Mouse (Mus musculus): ENCODE measurements around the gene Itprip. TPM values are rescaled to one million over a fixed set of nuclear protein-coding genes. Genes with fewer than 3 reads are reported as not detected.

Itprip gene
- total RNA-seq, 2 experiments from 2014 or later: 0.94 to 1.2 TPM

- intact Hi-C loops (cut with DNase I): no loop called here
- no peak for DNase-seq (ENCODE audit: low spot score in 2 of 2)
Observed at GRCm38 (mm10) chr19:47918455-47919101, 521 bp downstream of the Itprip start.

- DNase-seq (ENCODE audit: low spot score in 2 of 2): no peak
- intact Hi-C loops (cut with DNase I): no loop called here
Observed at GRCm38 (mm10) chr19:47918016-47918415, 1.1 kb downstream of the Itprip start.

GRCm38 (mm10) chr19:47917396-47917795 is 1.7 kb downstream of the Itprip start:
- no peak for DNase-seq (ENCODE audit: low spot score in 2 of 2)
- intact Hi-C loops (cut with DNase I): no loop called here

GRCm38 (mm10) chr19:47915251-47915650 is 3.8 kb downstream of the Itprip start:
- intact Hi-C loops (cut with DNase I): no loop called here

GRCm38 (mm10) chr19:47914191-47914590 is 4.9 kb downstream of the Itprip start:
- intact Hi-C loops (cut with DNase I): no loop called here
- no peak for DNase-seq (ENCODE audit: low spot score in 2 of 2)

More at GRCm38 (mm10) chr19:47915251-47915650, 3.8 kb downstream of the Itprip start:
- DNase-seq (ENCODE audit: low spot score in 2 of 2): no peak

GRCm38 (mm10) chr19:47913344-47913743 is 5.8 kb downstream of the Itprip start:
- intact Hi-C loops (cut with DNase I): no loop called here
- no peak for DNase-seq (ENCODE audit: low spot score in 2 of 2)

- intact Hi-C loops (cut with DNase I): no loop called here
Observed at GRCm38 (mm10) chr19:47910751-47911150, 8.3 kb downstream of the Itprip start.

GRCm38 (mm10) chr19:47910117-47910618 is 8.9 kb downstream of the Itprip start:
- intact Hi-C loops (cut with DNase I): no loop called here
- no peak for DNase-seq (ENCODE audit: low spot score in 2 of 2)

More at GRCm38 (mm10) chr19:47910751-47911150, 8.3 kb downstream of the Itprip start:
- DNase-seq (ENCODE audit: low spot score in 2 of 2): no peak

- intact Hi-C loops (cut with DNase I): no loop called here
- DNase-seq (ENCODE audit: low spot score in 2 of 2): no peak
Observed at GRCm38 (mm10) chr19:47909387-47910116, 9.5 kb downstream of the Itprip start.

GRCm38 (mm10) chr19:47908961-47909371 is 10.1 kb downstream of the Itprip start:
- intact Hi-C loops (cut with DNase I): no loop called here

GRCm38 (mm10) chr19:47907596-47907995 is 11.5 kb downstream of the Itprip start:
- no peak for DNase-seq (ENCODE audit: low spot score in 2 of 2)
- intact Hi-C loops (cut with DNase I): no loop called here

More at GRCm38 (mm10) chr19:47908961-47909371, 10.1 kb downstream of the Itprip start:
- DNase-seq (ENCODE audit: low spot score in 2 of 2): no peak

- intact Hi-C loops (cut with DNase I): no loop called here
Observed at GRCm38 (mm10) chr19:47905603-47906002, 13.5 kb downstream of the Itprip start.

GRCm38 (mm10) chr19:47905081-47905480 is 14.0 kb downstream of the Itprip start:
- DNase-seq (ENCODE audit: low spot score in 2 of 2): no peak
- intact Hi-C loops (cut with DNase I): no loop called here

More at GRCm38 (mm10) chr19:47905603-47906002, 13.5 kb downstream of the Itprip start:
- DNase-seq (ENCODE audit: low spot score in 2 of 2): no peak

GRCm38 (mm10) chr19:47903679-47904078 is 15.4 kb downstream of the Itprip start:
- intact Hi-C loops (cut with DNase I): no loop called here
- no peak for DNase-seq (ENCODE audit: low spot score in 2 of 2)

GRCm38 (mm10) chr19:47902316-47903201 is 16.5 kb downstream of the Itprip start:
- intact Hi-C loops (cut with DNase I): no loop called here
- no peak for DNase-seq (ENCODE audit: low spot score in 2 of 2)

- intact Hi-C loops (cut with DNase I): no loop called here
- DNase-seq (ENCODE audit: low spot score in 2 of 2): no peak
Observed at GRCm38 (mm10) chr19:47900558-47900957, 18.5 kb downstream of the Itprip start.

- no peak for DNase-seq (ENCODE audit: low spot score in 2 of 2)
- intact Hi-C loops (cut with DNase I): no loop called here
Observed at GRCm38 (mm10) chr19:47900012-47900411, 19.1 kb downstream of the Itprip start.

- DNase-seq (ENCODE audit: low spot score in 2 of 2): no peak
- intact Hi-C loops (cut with DNase I): loop anchor here (10.0 kb wide), 1 partner anchor 286 kb away; no protein-coding TSS in a partner anchor
Observed at GRCm38 (mm10) chr19:47898472-47899079, 20.5 kb downstream of the Itprip start.

- DNase-seq (ENCODE audit: low spot score in 2 of 2): no peak
- intact Hi-C loops (cut with DNase I): loop anchor here (10.0 kb wide), 1 partner anchor 292 kb away; no protein-coding TSS in a partner anchor
Observed at GRCm38 (mm10) chr19:47893092-47893491, 26.0 kb downstream of the Itprip start.

Data from left cerebral cortex, postnatal 25 days (tissue).